Mouse (Mus musculus) myocyte (in vitro differentiated cells): ENCODE results near the gene Gsk3b. TPM values are rescaled to one million over a fixed set of nuclear protein-coding genes. Genes with fewer than 3 reads are reported as not detected.
"Not testable (repeated sequence)": the region's sequence is repeated elsewhere in the genome, so short reads cannot be mapped to it uniquely, and the experiment has no call there.

Experiments
- H3K27me3 ChIP-seq: one replicate; pipeline ENCODE4 v1.6.1; 2011; ENCODE audit not compliant: control insufficient read depth, insufficient read depth, insufficient read length
- H3K36me3 ChIP-seq: one replicate; pipeline ENCODE4 v1.6.1; 2011; ENCODE audit not compliant: control insufficient read depth, insufficient read depth
- H3K4me2 ChIP-seq: one replicate; pipeline ENCODE4 v1.6.1; 2011; ENCODE audit warnings: low read depth, control low read depth
- H3K4me3 ChIP-seq: one replicate; pipeline ENCODE4 v1.5.1; 2011; ENCODE audit warnings: mild to moderate bottlenecking, control low read depth, moderate library complexity
- H3K79me2 ChIP-seq: one replicate; pipeline ENCODE4 v1.6.1; 2011; ENCODE audit not compliant: control insufficient read depth, insufficient read depth
- H3ac ChIP-seq: one replicate; pipeline ENCODE4 v1.6.1; 2011; ENCODE audit not compliant: control insufficient read depth, insufficient read length
- CEBPB ChIP-seq: IDR thresholded peaks from 2 replicates; pipeline ENCODE4 v1.6.1; 2011; ENCODE audit warnings: mild to moderate bottlenecking, moderate library complexity; ENCODE audit not compliant: poor library complexity, insufficient read depth, severe bottlenecking
- E2F4 ChIP-seq: IDR thresholded peaks from one replicate; pipeline ENCODE4 v1.6.1; 2011; ENCODE audit warnings: mild to moderate bottlenecking, control low read depth, moderate library complexity; ENCODE audit not compliant: insufficient read depth
- MAX ChIP-seq: IDR thresholded peaks from one replicate; pipeline ENCODE4 v1.6.1; 2011; ENCODE audit warnings: low read depth, mild to moderate bottlenecking, control low read depth
- MYOD1 ChIP-seq, 3 experiments: IDR thresholded peaks; one replicate each; pipeline ENCODE4 v1.6.1; 2011; ENCODE audit warnings: control low read depth in 2 of 3, low read depth in 2 of 3, mild to moderate bottlenecking in 2 of 3, moderate library complexity in 1 of 3; ENCODE audit not compliant: insufficient read length in 2 of 3, control insufficient read depth in 1 of 3
- MYOG ChIP-seq, 3 experiments: IDR thresholded peaks; one replicate each; pipeline ENCODE4 v1.6.1; 2011; ENCODE audit warnings: control low read depth in 2 of 3, low read depth in 2 of 3, mild to moderate bottlenecking in 2 of 3; ENCODE audit not compliant: insufficient read length in 2 of 3, control insufficient read depth in 1 of 3, insufficient read depth in 1 of 3
- POLR2A ChIP-seq: IDR thresholded peaks from one replicate; pipeline ENCODE4 v1.6.1; 2011; ENCODE audit warnings: low read depth, mild to moderate bottlenecking, control low read depth, moderate library complexity; ENCODE audit not compliant: insufficient read length
- POLR2AphosphoS2 ChIP-seq: IDR thresholded peaks from one replicate; pipeline ENCODE4 v1.6.1; 2011; ENCODE audit warnings: low read depth, control low read depth; ENCODE audit not compliant: insufficient read length
- REST ChIP-seq: IDR thresholded peaks from one replicate; pipeline ENCODE4 v1.6.1; 2011; ENCODE audit warnings: mild to moderate bottlenecking, control low read depth, moderate library complexity; ENCODE audit not compliant: insufficient read depth, insufficient read length
- SRF ChIP-seq: IDR thresholded peaks from one replicate; pipeline ENCODE4 v1.6.1; 2011; ENCODE audit warnings: low read depth; ENCODE audit not compliant: control insufficient read depth, insufficient read length
- TCF12 ChIP-seq: IDR thresholded peaks from one replicate; pipeline ENCODE4 v1.6.1; 2011; ENCODE audit warnings: mild to moderate bottlenecking, control low read depth; ENCODE audit not compliant: poor library complexity, insufficient read depth, severe bottlenecking
- TCF3 ChIP-seq: IDR thresholded peaks from one replicate; pipeline ENCODE4 v1.6.1; 2011; ENCODE audit warnings: low read depth, control low read depth; ENCODE audit not compliant: insufficient read length
- USF1 ChIP-seq: IDR thresholded peaks from one replicate; pipeline ENCODE4 v1.6.1; 2011; ENCODE audit warnings: low read depth, mild to moderate bottlenecking, control low read depth, moderate library complexity
- polyA plus RNA-seq: library from polyadenylated mRNA; unstranded; fragments of >200 nt; fragmentation: generic; extraction: Trizol; gene quantifications from one replicate; pipeline ENCODE4 v1.2.1, GENCODE M21; 2012; ENCODE audit warnings: missing spikeins

The Gsk3b gene
- polyA plus RNA-seq, 1 experiment, result 18.7 TPM

GRCm38 (mm10) chr16:38105453-38105852, 16.7 kb downstream of the Gsk3b start:
- H3K4me2 ChIP-seq, result no peak overlapping the region
- no peak overlapping the region for H3K4me3 ChIP-seq
- peaks cover 100% of the 10 kb centered on the region for H3K79me2 ChIP-seq
- no peaks in the 10 kb centered on the region for H3K27me3 ChIP-seq
- H3K36me3 ChIP-seq, result peaks cover 11% of the 10 kb centered on the region
- H3ac ChIP-seq, result no peak overlapping the region
- TF ChIP-seq MYOG (IDR thresholded peaks at IDR 0.05; ENCODE audit: control insufficient read depth in 1 of 3, insufficient read depth in 1 of 3, insufficient read length in 2 of 3, low read depth in 2 of 3), result no peak
- no peak for TF ChIP-seq SRF
- no peak for TF ChIP-seq POLR2AphosphoS2

GRCm38 (mm10) chr16:38106542-38106941, 17.7 kb downstream of the Gsk3b start:
- no peak overlapping the region for H3ac ChIP-seq
- no peak overlapping the region for H3K4me2 ChIP-seq
- TF ChIP-seq MYOG (IDR thresholded peaks at IDR 0.05; ENCODE audit: control insufficient read depth in 1 of 3, insufficient read depth in 1 of 3, insufficient read length in 2 of 3, low read depth in 2 of 3) (no peak), MYOD1 (IDR thresholded peaks at IDR 0.05; ENCODE audit: control insufficient read depth in 1 of 3, insufficient read length in 2 of 3, low read depth in 2 of 3) (no peak), POLR2A (no peak), REST (no peak), POLR2AphosphoS2 (no peak), CEBPB (no peak), MAX (no peak), TCF12 (no peak), TCF3 (no peak), SRF (no peak), USF1 (no peak), E2F4 (no peak)
- H3K79me2 ChIP-seq, result peaks cover 100% of the 10 kb centered on the region
- H3K27me3 ChIP-seq, result no peaks in the 10 kb centered on the region
- H3K4me3 ChIP-seq, result no peak overlapping the region
- H3K36me3 ChIP-seq, result peaks cover 8% of the 10 kb centered on the region

- Histone ChIP-seq H3K27me3 (no peaks in the 10 kb centered on the region), H3K4me2 (no peak overlapping the region), H3K79me2 (peaks cover 100% of the 10 kb centered on the region), H3K36me3 (no peaks in the 10 kb centered on the region), H3K4me3 (no peak overlapping the region), H3ac (no peak overlapping the region)
- TF ChIP-seq CEBPB (no peak), USF1 (no peak), POLR2A (no peak), TCF3 (no peak), MAX (no peak), POLR2AphosphoS2 (no peak), MYOG (IDR thresholded peaks at IDR 0.05; ENCODE audit: control insufficient read depth in 1 of 3, insufficient read depth in 1 of 3, insufficient read length in 2 of 3, low read depth in 2 of 3) (no peak), REST (no peak), SRF (no peak), MYOD1 (IDR thresholded peaks at IDR 0.05; ENCODE audit: control insufficient read depth in 1 of 3, insufficient read length in 2 of 3, low read depth in 2 of 3) (no peak), E2F4 (no peak), TCF12 (no peak)
Measured at GRCm38 (mm10) chr16:38110001-38110400, 21.2 kb downstream of the Gsk3b start.

- H3K27me3 ChIP-seq, result no peaks in the 10 kb centered on the region
- H3K4me2 ChIP-seq, result no peak overlapping the region
- H3K79me2 ChIP-seq, result peaks cover 100% of the 10 kb centered on the region
- H3ac ChIP-seq, result no peak overlapping the region
- TF ChIP-seq MAX (peak; percentile 79), TCF3 (no peak), USF1 (peak; percentile 84)
- H3K36me3 ChIP-seq, result no peaks in the 10 kb centered on the region
- no peak overlapping the region for H3K4me3 ChIP-seq
Measured at GRCm38 (mm10) chr16:38110575-38110974, 21.8 kb downstream of the Gsk3b start.

GRCm38 (mm10) chr16:38114074-38114473, 25.3 kb downstream of the Gsk3b start:
- peaks cover 100% of the 10 kb centered on the region for H3K79me2 ChIP-seq
- no peaks in the 10 kb centered on the region for H3K27me3 ChIP-seq
- no peak overlapping the region for H3K4me3 ChIP-seq
- TF ChIP-seq CEBPB, result no peak
- no peak for TF ChIP-seq SRF
- TF ChIP-seq MAX, result no peak
- no peak for TF ChIP-seq TCF12
- TF ChIP-seq E2F4, result no peak
- no peak for TF ChIP-seq POLR2A
- no peak for TF ChIP-seq MYOG (IDR thresholded peaks at IDR 0.05; ENCODE audit: control insufficient read depth in 1 of 3, insufficient read depth in 1 of 3, insufficient read length in 2 of 3, low read depth in 2 of 3)
- TF ChIP-seq POLR2AphosphoS2, result no peak
- TF ChIP-seq TCF3, result no peak
- no peak for TF ChIP-seq MYOD1 (IDR thresholded peaks at IDR 0.05; ENCODE audit: control insufficient read depth in 1 of 3, insufficient read length in 2 of 3, low read depth in 2 of 3)
- TF ChIP-seq USF1, result no peak
- no peak for TF ChIP-seq REST
- no peaks in the 10 kb centered on the region for H3K36me3 ChIP-seq
- no peak overlapping the region for H3ac ChIP-seq
- H3K4me2 ChIP-seq, result no peak overlapping the region

- H3K4me3 ChIP-seq, H3ac ChIP-seq, H3K36me3 ChIP-seq, H3K4me2 ChIP-seq, H3K27me3 ChIP-seq: not testable (repeated sequence)
- peaks cover 100% of the 10 kb centered on the region for H3K79me2 ChIP-seq
Measured at GRCm38 (mm10) chr16:38117909-38118308, 29.1 kb downstream of the Gsk3b start.
